Mouse (Mus musculus) megakaryocyte, embryonic 14.5 days (primary cell): ENCODE data around the gene Slc46a2.

Experiments
- FLI1 ChIP-seq: IDR thresholded peaks from 2 replicates; pipeline ENCODE4 v1.6.1; 2012; ENCODE audit warnings: low read length, inconsistent platforms, mixed read lengths
- GATA1 ChIP-seq: IDR thresholded peaks from 3 replicates; pipeline ENCODE4 v1.6.1; 2012; ENCODE audit warnings: mixed read lengths, low read length, inconsistent platforms, borderline replicate concordance

DNA sequence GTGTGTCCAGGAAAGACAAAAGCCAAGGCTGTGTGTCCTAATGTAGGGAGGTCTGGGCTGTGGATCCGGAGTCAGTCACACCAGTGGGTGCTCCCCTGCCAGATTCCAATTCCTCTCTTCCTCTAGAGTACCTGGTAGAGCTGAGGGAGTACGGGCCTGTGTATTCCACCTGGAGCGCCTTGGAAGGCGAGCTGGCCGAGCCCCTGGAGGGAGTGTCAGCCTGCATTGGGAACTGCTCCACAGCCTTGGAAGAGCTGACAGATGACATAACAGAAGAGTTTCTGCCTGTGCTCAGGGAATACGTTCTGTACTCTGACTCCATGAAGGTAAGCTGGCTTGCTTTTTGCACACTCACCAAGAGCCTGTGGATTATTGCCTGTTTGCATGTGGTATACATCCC is 28.6 kb downstream of the Slc46a2 start:
- TF ChIP-seq GATA1 (no peak), FLI1 (no peak)
